Mouse (Mus musculus) T-helper 1 cell (primary cell): ENCODE measurements around the gene Ppp4c.

Experiments
- in situ Hi-C: fragments of 300-600 bp; cut with MboI, MseI; formaldehyde crosslinking; loops from one replicate; pipeline ENCODE4 v1.15.1; 2025; ENCODE audit warnings: high pct_unique_total_duplicates

Gene Ppp4c

GRCm38 (mm10) chr7:126791851-126792720 is at the start of gene Ppp4c:
TSS of gene Ppp4c (minus strand) at chr7:126792496.
- in situ Hi-C loops: no loop called here

- in situ Hi-C loops: loop anchor here (25.0 kb wide), 1 partner anchor 129 kb away; the partner anchor contains the start of gene Sez6l2
Observed at GRCm38 (mm10) chr7:126833294-126833693, 41.0 kb upstream of the Ppp4c start.

- in situ Hi-C loops: loop anchor here (25.0 kb wide), 1 partner anchor 130 kb away; the partner anchor contains the start of gene Sez6l2
Observed at GRCm38 (mm10) chr7:126832036-126832598, 39.8 kb upstream of the Ppp4c start.

GRCm38 (mm10) chr7:126831539-126831938 is 39.2 kb upstream of the Ppp4c start, which contains the start of gene 4930451I11Rik:
TSS of gene 4930451I11Rik (minus strand) at chr7:126831639.
- in situ Hi-C loops: loop anchor here (25.0 kb wide), 1 partner anchor 131 kb away; the partner anchor contains the start of gene Sez6l2

GRCm38 (mm10) chr7:126825952-126826351 is 33.7 kb upstream of the Ppp4c start:
- in situ Hi-C loops: loop anchor here (25.0 kb wide), 1 partner anchor 136 kb away; the partner anchor contains the start of gene Sez6l2

GRCm38 (mm10) chr7:126825403-126825802 is 33.1 kb upstream of the Ppp4c start:
- in situ Hi-C loops: loop anchor here (25.0 kb wide), 1 partner anchor 137 kb away; the partner anchor contains the start of gene Sez6l2

GRCm38 (mm10) chr7:126823940-126824339 is 31.6 kb upstream of the Ppp4c start:
- in situ Hi-C loops: no loop called here

- in situ Hi-C loops: no loop called here
Observed at GRCm38 (mm10) chr7:126823202-126823711, 31.0 kb upstream of the Ppp4c start.

GRCm38 (mm10) chr7:126822741-126823140 is 30.4 kb upstream of the Ppp4c start:
- in situ Hi-C loops: no loop called here

GRCm38 (mm10) chr7:126821835-126822511 is 29.7 kb upstream of the Ppp4c start:
- in situ Hi-C loops: no loop called here

GRCm38 (mm10) chr7:126818818-126819217 is 26.5 kb upstream of the Ppp4c start:
- in situ Hi-C loops: no loop called here

- in situ Hi-C loops: no loop called here
Observed at GRCm38 (mm10) chr7:126817595-126817994, 25.3 kb upstream of the Ppp4c start.

- in situ Hi-C loops: no loop called here
Observed at GRCm38 (mm10) chr7:126816494-126816893, 24.2 kb upstream of the Ppp4c start.

GRCm38 (mm10) chr7:126815726-126816222 is 23.5 kb upstream of the Ppp4c start:
- in situ Hi-C loops: no loop called here

GRCm38 (mm10) chr7:126809723-126810369 is 17.6 kb upstream of the Ppp4c start:
- in situ Hi-C loops: no loop called here

GRCm38 (mm10) chr7:126808703-126809455 is 16.6 kb upstream of the Ppp4c start:
- in situ Hi-C loops: no loop called here

- in situ Hi-C loops: no loop called here
Observed at GRCm38 (mm10) chr7:126807405-126807804, 15.1 kb upstream of the Ppp4c start.

GRCm38 (mm10) chr7:126806956-126807355 is 14.7 kb upstream of the Ppp4c start:
- in situ Hi-C loops: no loop called here

GRCm38 (mm10) chr7:126803751-126804150 is 11.5 kb upstream of the Ppp4c start:
- in situ Hi-C loops: no loop called here

GRCm38 (mm10) chr7:126803181-126803580 is 10.9 kb upstream of the Ppp4c start:
- in situ Hi-C loops: no loop called here
